Mouse (Mus musculus) CH12.LX (cell line): ENCODE data around the gene Rictor.

ENCODE experiments used
- EP300 ChIP-seq: IDR thresholded peaks from 2 replicates; pipeline ENCODE4 v1.6.1; 2011; ENCODE audit warnings: low read length, improper control_type of control experiment
- HCFC1 ChIP-seq: IDR thresholded peaks from 2 replicates; pipeline ENCODE4 v1.6.1; 2012; ENCODE audit warnings: low read depth, mild to moderate bottlenecking, inconsistent platforms, low read length, improper control_type of control experiment
- KAT2A ChIP-seq: IDR thresholded peaks from 2 replicates; pipeline ENCODE4 v1.6.1; 2012; ENCODE audit warnings: low read length, improper control_type of control experiment, inconsistent platforms; ENCODE audit not compliant: insufficient replicate concordance
- POLR2AphosphoS2 ChIP-seq: IDR thresholded peaks from 2 replicates; pipeline ENCODE4 v1.6.1; 2011; ENCODE audit warnings: low read depth, low read length, improper control_type of control experiment
- SIN3A ChIP-seq: IDR thresholded peaks from 2 replicates; pipeline ENCODE4 v1.6.1; 2012; ENCODE audit warnings: low read length, improper control_type of control experiment, inconsistent platforms
- TBP ChIP-seq: conservative IDR thresholded peaks from 2 replicates; pipeline ENCODE4 v1.6.1; 2011; ENCODE audit warnings: low read depth, low read length, improper control_type of control experiment
- TCF12 ChIP-seq: IDR thresholded peaks from 2 replicates; pipeline ENCODE4 v1.6.1; 2014; ENCODE audit warnings: low read depth, mild to moderate bottlenecking, inconsistent platforms, low read length, improper control_type of control experiment
- UBTF ChIP-seq: IDR thresholded peaks from 2 replicates; pipeline ENCODE4 v1.6.1; 2012; ENCODE audit warnings: low read depth, mild to moderate bottlenecking, inconsistent platforms, low read length, improper control_type of control experiment, moderate library complexity
- USF1 ChIP-seq: IDR thresholded peaks from 2 replicates; pipeline ENCODE4 v1.6.1; 2014; ENCODE audit warnings: low read depth, mild to moderate bottlenecking, inconsistent platforms, low read length, improper control_type of control experiment

GRCm38 (mm10) chr15:6786212-6786611 is 78.0 kb downstream of the Rictor start:
- TF ChIP-seq UBTF = no peak
- TF ChIP-seq TCF12 = no peak
- no peak for TF ChIP-seq POLR2AphosphoS2
- no peak for TF ChIP-seq USF1
- TF ChIP-seq SIN3A = no peak
- TF ChIP-seq KAT2A = no peak
- no peak for TF ChIP-seq HCFC1
- TF ChIP-seq TBP = no peak
- no peak for TF ChIP-seq EP300
